Mouse (Mus musculus) C2C12 (cell line): Measurements from ENCODE around the gene AC140267.1. TPM values are rescaled to one million over a fixed set of nuclear protein-coding genes. Genes with fewer than 3 reads are reported as not detected.

Experiments
- H3K27me3 ChIP-seq: one replicate; pipeline ENCODE4 v1.6.1; 2011; ENCODE audit not compliant: control insufficient read depth, insufficient read depth, insufficient read length
- H3K36me3 ChIP-seq: one replicate; pipeline ENCODE4 v1.6.1; 2011; ENCODE audit not compliant: control insufficient read depth, insufficient read depth
- H3K4me3 ChIP-seq: one replicate; pipeline ENCODE4 v1.5.1; 2011; ENCODE audit warnings: mild to moderate bottlenecking, control low read depth; ENCODE audit not compliant: poor library complexity, insufficient read depth, severe bottlenecking
- H3K79me2 ChIP-seq: one replicate; pipeline ENCODE4 v1.6.1; 2011; ENCODE audit not compliant: control insufficient read depth, insufficient read depth
- H3K79me3 ChIP-seq: one replicate; pipeline ENCODE4 v1.6.1; 2011; ENCODE audit warnings: low read depth, control low read depth
- H3ac ChIP-seq: one replicate; pipeline ENCODE3; 2011; ENCODE audit warnings: low read depth; ENCODE audit not compliant: control insufficient read depth, insufficient read length
- CEBPB ChIP-seq: IDR thresholded peaks from one replicate; pipeline ENCODE4 v1.6.1; 2011; ENCODE audit warnings: low read depth, mild to moderate bottlenecking, control low read depth, moderate library complexity
- CTCF ChIP-seq: IDR thresholded peaks from one replicate; pipeline ENCODE4 v1.5.1; 2011; ENCODE audit not compliant: control insufficient read depth, insufficient read depth, insufficient read length
- FOSL1 ChIP-seq: IDR thresholded peaks from one replicate; pipeline ENCODE4 v1.8.0; 2011; ENCODE audit warnings: mild to moderate bottlenecking, low read length; ENCODE audit not compliant: poor library complexity, insufficient read depth, severe bottlenecking
- MAX ChIP-seq: IDR thresholded peaks from one replicate; pipeline ENCODE4 v1.6.1; 2011; ENCODE audit warnings: mild to moderate bottlenecking, control low read depth
- MYOD1 ChIP-seq: IDR thresholded peaks from one replicate; pipeline ENCODE4 v1.6.1; 2011; ENCODE audit warnings: low read depth; ENCODE audit not compliant: control insufficient read depth, insufficient read length
- MYOG ChIP-seq: IDR thresholded peaks from one replicate; pipeline ENCODE4 v1.6.1; 2011; ENCODE audit not compliant: control insufficient read depth, insufficient read length; ENCODE audit errors: extremely low read depth
- USF1 ChIP-seq: IDR thresholded peaks from one replicate; pipeline ENCODE4 v1.6.1; 2011; ENCODE audit warnings: low read depth, mild to moderate bottlenecking, control low read depth, moderate library complexity
- polyA plus RNA-seq: library from polyadenylated mRNA; unstranded; fragments of >200 nt; fragmentation: generic; extraction: Trizol; gene quantifications from one replicate; pipeline ENCODE4 v1.2.1, GENCODE M21; 2012; ENCODE audit warnings: missing spikeins

The AC140267.1 gene
- polyA plus RNA-seq, 1 experiment, result not detected

- peaks cover 35% of the 10 kb centered on the region for H3K79me2 ChIP-seq
- H3K79me3 ChIP-seq, result peaks cover 19% of the 10 kb centered on the region
- H3K4me3 ChIP-seq, result peak overlapping the region; percentile 100
- peaks cover 66% of the 10 kb centered on the region for H3K36me3 ChIP-seq
- peak overlapping the region; percentile 93 for H3ac ChIP-seq
- TF ChIP-seq MAX, result no peak
- TF ChIP-seq CEBPB, result no peak
- no peak for TF ChIP-seq CTCF
- no peak for TF ChIP-seq FOSL1
- TF ChIP-seq MYOG, result no peak
- no peak for TF ChIP-seq MYOD1
- no peak for TF ChIP-seq USF1
- H3K27me3 ChIP-seq, result no peaks in the 10 kb centered on the region
Observed at GRCm38 (mm10) chr15:80256242-80256641, 20.6 kb downstream of the AC140267.1 start.

DNA sequence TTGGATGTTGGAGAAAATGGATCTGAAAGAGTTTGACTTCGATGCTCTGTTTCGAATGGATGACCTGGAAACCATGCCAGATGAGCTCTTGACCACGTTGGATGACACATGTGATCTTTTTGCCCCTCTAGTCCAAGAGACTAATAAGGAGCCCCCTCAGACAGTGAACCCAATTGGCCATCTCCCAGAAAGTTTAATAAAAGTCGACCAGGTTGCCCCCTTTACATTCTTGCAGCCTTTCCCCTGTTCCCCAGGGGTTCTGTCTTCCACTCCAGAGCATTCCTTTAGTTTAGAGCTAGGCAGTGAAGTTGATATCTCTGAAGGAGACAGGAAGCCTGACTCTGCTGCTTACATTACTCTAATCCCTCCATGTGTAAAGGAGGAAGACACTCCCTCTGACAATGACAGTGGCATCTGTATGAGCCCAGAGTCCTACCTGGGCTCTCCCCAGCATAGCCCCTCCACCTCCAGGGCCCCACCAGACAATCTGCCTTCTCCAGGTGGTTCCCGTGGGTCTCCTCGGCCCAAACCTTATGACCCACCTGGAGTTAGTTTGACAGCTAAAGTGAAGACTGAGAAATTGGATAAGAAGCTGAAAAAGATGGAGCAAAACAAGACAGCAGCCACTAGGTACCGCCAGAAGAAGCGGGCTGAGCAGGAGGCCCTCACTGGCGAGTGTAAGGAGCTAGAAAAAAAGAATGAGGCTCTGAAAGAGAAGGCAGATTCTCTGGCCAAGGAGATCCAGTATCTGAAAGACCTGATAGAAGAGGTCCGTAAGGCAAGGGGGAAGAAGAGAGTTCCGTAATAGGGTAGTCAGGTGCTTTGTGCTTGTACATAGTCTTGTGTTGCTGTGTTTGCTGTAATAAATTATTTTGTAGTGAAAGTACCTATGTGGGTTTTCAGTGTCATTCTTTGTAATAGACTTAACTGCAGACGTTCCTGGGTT lies 21.3 kb downstream of the AC140267.1 start:
- Histone ChIP-seq H3K27me3 (no peaks in the 10 kb centered on the region), H3ac (peak overlapping the region; percentile 93), H3K36me3 (peaks cover 65% of the 10 kb centered on the region), H3K4me3 (peak overlapping the region; percentile 100), H3K79me2 (peaks cover 39% of the 10 kb centered on the region), H3K79me3 (peaks cover 20% of the 10 kb centered on the region)
- TF ChIP-seq CEBPB, result no peak
- no peak for TF ChIP-seq CTCF
- no peak for TF ChIP-seq USF1
- TF ChIP-seq FOSL1, result no peak
- no peak for TF ChIP-seq MYOG
- no peak for TF ChIP-seq MYOD1
- TF ChIP-seq MAX, result no peak

DNA sequence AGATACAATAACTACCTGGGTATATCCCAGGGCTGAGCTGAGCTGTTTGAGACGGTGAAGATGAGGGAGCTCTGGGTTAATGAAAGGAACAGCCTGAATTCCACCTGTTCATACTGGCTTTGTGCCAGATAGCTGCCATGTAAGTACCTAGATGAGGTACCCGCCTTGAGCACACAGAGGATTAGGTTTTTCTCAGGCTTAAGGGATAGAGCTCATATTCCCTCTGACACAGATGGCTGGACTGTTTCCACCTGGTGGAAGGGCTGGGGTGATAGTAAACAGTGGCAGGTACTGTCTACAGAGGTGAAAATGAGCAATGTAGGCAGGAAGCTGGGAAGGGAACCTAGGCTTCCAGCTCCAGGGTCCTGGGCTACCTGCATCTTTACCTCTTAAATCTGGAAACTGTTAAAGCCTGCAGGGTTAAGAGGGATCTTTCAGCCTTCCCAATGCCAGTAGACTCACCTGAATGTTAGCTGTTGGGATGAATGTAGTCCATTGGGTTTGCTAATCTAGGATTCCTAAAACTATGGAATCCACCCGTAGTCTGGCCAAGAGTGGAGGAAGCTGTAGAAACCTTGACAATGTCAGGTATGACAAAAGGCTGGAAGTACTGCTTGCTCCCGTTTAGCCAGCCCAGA lies 22.1 kb downstream of the AC140267.1 start:
- Histone ChIP-seq H3K36me3 (peaks cover 65% of the 10 kb centered on the region), H3ac (no peak overlapping the region), H3K4me3 (no peak overlapping the region), H3K79me3 (peaks cover 27% of the 10 kb centered on the region), H3K79me2 (peaks cover 47% of the 10 kb centered on the region), H3K27me3 (no peaks in the 10 kb centered on the region)
- TF ChIP-seq MYOG (no peak), MYOD1 (peak; percentile 44)

DNA sequence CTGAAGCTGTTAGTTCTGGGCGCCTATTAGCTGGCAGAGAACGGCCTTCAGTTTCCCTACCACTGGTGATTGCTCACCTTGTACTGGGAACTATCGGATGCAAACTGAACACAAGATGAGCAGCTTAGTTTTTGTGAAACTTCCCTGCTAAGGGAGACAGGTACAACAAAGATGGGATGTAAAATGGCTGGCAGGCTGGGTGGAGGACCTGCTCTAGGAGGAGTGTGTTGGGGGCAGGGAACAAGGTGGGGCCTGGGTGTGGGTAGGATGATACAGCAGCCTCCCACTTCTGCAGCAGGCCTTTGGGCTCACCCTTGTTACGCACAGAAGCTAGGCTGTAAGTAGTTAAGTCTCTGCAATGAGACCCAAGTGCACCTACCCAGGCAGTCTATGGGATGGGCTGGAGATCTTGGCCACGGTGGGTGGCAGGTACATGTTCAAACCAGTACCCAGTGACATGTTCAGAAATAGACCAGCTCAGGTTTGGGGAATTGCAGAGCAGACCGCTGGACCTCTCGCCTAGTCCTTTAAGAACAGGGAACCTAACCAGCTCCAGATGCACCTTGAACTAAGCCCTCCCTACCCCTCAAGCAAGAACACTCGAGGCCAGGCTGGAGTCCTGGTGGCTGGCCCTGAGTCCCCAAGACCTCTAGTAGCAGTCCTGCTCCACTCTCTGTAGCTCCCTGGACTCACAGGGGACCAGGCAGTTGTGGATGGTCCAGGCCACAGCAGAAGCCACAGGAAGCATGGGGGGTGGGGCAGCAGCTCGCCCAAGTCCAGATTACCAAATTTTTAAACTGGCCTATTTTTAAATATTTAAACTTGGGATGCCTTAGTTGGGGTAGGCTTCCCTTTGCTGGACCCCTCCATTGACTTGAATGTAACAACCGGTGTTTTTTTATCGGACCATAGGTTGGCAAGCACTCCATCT lies 22.9 kb downstream of the AC140267.1 start:
- H3K79me3 ChIP-seq, result peaks cover 32% of the 10 kb centered on the region
- TF ChIP-seq FOSL1, result no peak
- no peak for TF ChIP-seq MYOG
- no peak for TF ChIP-seq CEBPB
- no peak for TF ChIP-seq USF1
- TF ChIP-seq CTCF, result no peak
- no peak for TF ChIP-seq MYOD1
- H3K36me3 ChIP-seq, result peaks cover 57% of the 10 kb centered on the region
- H3K27me3 ChIP-seq, result no peaks in the 10 kb centered on the region
- no peak overlapping the region for H3ac ChIP-seq
- no peak overlapping the region for H3K4me3 ChIP-seq
- peaks cover 55% of the 10 kb centered on the region for H3K79me2 ChIP-seq

- no peak for TF ChIP-seq USF1
- peak; percentile 48 for TF ChIP-seq MYOD1
- no peak for TF ChIP-seq MYOG
- TF ChIP-seq CEBPB, result no peak
- no peak for TF ChIP-seq MAX
- TF ChIP-seq CTCF, result no peak
- TF ChIP-seq FOSL1, result no peak
- Histone ChIP-seq H3K27me3 (no peaks in the 10 kb centered on the region), H3K36me3 (peaks cover 56% of the 10 kb centered on the region), H3K4me3 (no peak overlapping the region), H3ac (peak overlapping the region; percentile 23), H3K79me2 (peaks cover 61% of the 10 kb centered on the region), H3K79me3 (peaks cover 36% of the 10 kb centered on the region)
Observed at GRCm38 (mm10) chr15:80259406-80260045, 23.9 kb downstream of the AC140267.1 start.
